Mouse (Mus musculus): ENCODE measurements around the gene Gm38655.

GRCm38 (mm10) chr17:25219492-25220295, 44.4 kb upstream of the Gm38655 start:
- TF ChIP-seq CTCF (IDR thresholded peaks at IDR 0.05; ENCODE audit: borderline replicate concordance, control insufficient read depth, extremely low read depth, insufficient read depth, low read length, poor library complexity), result no peak
- TF ChIP-seq POLR2A (IDR thresholded peaks at IDR 0.05; ENCODE audit: control insufficient read depth, extremely low read depth, insufficient read depth, low read length, poor library complexity), result no peak

Data from thymus, adult 2 months (tissue).